Mouse (Mus musculus): ENCODE data around the gene Taf5l.

- TF ChIP-seq RCOR1 (IDR thresholded peaks at IDR 0.05; ENCODE audit: low read depth, low read length) (no peak), CTCF (IDR thresholded peaks at IDR 0.05 in 2 of 3, conservative IDR thresholded peaks at IDR 0.05 in 1 of 3; ENCODE audit: control insufficient read depth in 1 of 3, insufficient read depth in 1 of 3, low read depth in 2 of 3, low read length in 3 of 3, poor library complexity in 1 of 3, severe bottlenecking in 1 of 3) (no peak), HCFC1 (IDR thresholded peaks at IDR 0.05; ENCODE audit: low read depth, low read length) (no peak), ETS1 (IDR thresholded peaks at IDR 0.05; ENCODE audit: low read depth, low read length) (no peak), MEF2A (IDR thresholded peaks at IDR 0.05; ENCODE audit: extremely low read depth, insufficient replicate concordance, low read depth, low read length, poor library complexity, severe bottlenecking) (no peak)
These were observed 43.7 kb downstream of the Taf5l start for GRCm38 (mm10) chr8:123977499-123977898.
